Mouse (Mus musculus) thymus, adult 2 months (tissue): Measurements from ENCODE around the gene Haus2. TPM values are rescaled to one million over a fixed set of nuclear protein-coding genes. Genes with fewer than 3 reads are reported as not detected.

ENCODE experiments used
- DNase-seq: peaks from one replicate; pipeline ENCODE4 v3.0.0; 2021
- H3K27ac ChIP-seq: fragments of 200-500 bp; 2 replicates; pipeline ENCODE4 v1.5.1; 2012; ENCODE audit warnings: low read length, control low read depth; ENCODE audit not compliant: control insufficient read depth, insufficient read depth
- H3K27me3 ChIP-seq: fragments of 200-500 bp; 2 replicates; pipeline ENCODE4 v1.6.1; 2012; ENCODE audit warnings: mild to moderate bottlenecking, low read length, moderate library complexity, mixed read lengths; ENCODE audit not compliant: control insufficient read depth, insufficient read depth
- H3K36me3 ChIP-seq: fragments of 200-500 bp; 2 replicates; pipeline ENCODE4 v1.6.1; 2012; ENCODE audit warnings: mild to moderate bottlenecking, low read length, moderate library complexity; ENCODE audit not compliant: control insufficient read depth, insufficient read depth
- H3K4me1 ChIP-seq: fragments of 200-500 bp; replicated peaks from 2 replicates; pipeline ENCODE4 v1.6.1; 2012; ENCODE audit warnings: low read length; ENCODE audit not compliant: control insufficient read depth, insufficient read depth
- H3K4me3 ChIP-seq: fragments of 200-500 bp; 2 replicates; pipeline ENCODE4 v1.5.1; 2012; ENCODE audit warnings: mild to moderate bottlenecking, low read length, control low read depth, moderate library complexity; ENCODE audit not compliant: control insufficient read depth, insufficient read depth
- CTCF ChIP-seq: fragments of 200-500 bp; IDR thresholded peaks from 2 replicates; pipeline ENCODE4 v1.5.1; 2012; ENCODE audit warnings: mild to moderate bottlenecking, control low read depth, low read length, moderate library complexity, borderline replicate concordance; ENCODE audit not compliant: control insufficient read depth, poor library complexity, insufficient read depth; ENCODE audit errors: extremely low read depth
- POLR2A ChIP-seq: fragments of 200-500 bp; IDR thresholded peaks from 2 replicates; pipeline ENCODE4 v1.6.1; 2012; ENCODE audit warnings: mild to moderate bottlenecking, low read length, control low read depth, moderate library complexity; ENCODE audit not compliant: control insufficient read depth, poor library complexity, insufficient read depth; ENCODE audit errors: extremely low read depth
- WGBS: fragments of 180-500 bp; shearing (Covaris S2); methylation state at CpG from one replicate; pipeline ENCODE4 v1.1.7; 2018; 5-methylcytosine and 5-hydroxymethylcytosine counted together
- polyA plus RNA-seq: library from polyadenylated mRNA; depleted of rRNA; stranded (reverse); fragments of >200 nt; gene quantifications from 2 replicates; pipeline ENCODE4 v1.2.3, GENCODE M21; 2012

Haus2 gene
- polyA plus RNA-seq, 1 experiment, result 4.1 TPM

DNA sequence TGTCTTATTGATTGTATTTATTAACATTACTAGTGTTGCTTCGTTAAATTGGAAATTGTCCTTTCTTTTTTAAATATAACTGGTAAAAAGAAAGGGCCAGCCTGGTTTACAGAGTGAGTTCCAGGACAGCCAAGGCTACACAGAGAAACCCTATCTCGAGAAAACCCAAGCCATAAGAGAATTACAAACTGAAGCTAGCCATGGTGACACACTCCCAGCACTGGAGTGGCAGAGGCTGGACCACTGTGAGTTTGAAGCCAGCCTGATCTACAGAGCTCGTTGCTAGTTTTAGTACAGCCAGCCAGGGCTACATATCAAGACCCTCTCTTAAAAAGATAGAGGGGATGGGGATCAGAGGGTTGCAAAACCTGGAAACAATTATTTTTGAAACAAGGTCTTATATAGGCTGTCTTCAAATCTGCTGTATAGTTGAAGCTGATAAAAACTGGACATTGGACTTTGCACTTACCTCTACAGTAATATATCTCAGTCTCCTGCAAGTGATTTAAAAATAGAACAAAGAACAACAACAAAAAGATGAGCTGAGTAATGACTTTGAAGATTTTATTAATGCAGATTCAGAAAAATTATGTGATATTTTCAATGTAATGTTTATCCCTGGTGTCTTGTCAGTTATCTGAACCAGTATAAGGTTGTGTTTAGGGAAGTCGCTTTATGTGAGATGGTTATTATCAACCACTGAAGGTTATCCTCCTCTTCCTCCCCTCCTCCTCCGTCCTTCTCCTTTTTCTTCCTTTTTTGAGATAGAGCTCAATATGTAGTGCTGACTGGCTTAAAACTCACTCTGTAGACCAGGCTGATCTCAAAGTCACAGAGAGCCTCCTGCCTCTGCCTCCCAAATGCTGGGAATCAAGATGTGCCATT is 7.3 kb downstream of the Haus2 start:
- Histone ChIP-seq H3K36me3 (peaks cover 27% of the 10 kb centered on the region), H3K27ac (no peak overlapping the region), H3K4me3 (no peak overlapping the region), H3K27me3 (no peaks in the 10 kb centered on the region), H3K4me1 (no peaks in the 10 kb centered on the region)
- no peak for DNase-seq
- 90% methylated on average over 5 of the region's 5 CpGs for WGBS
- TF ChIP-seq CTCF (no peak), POLR2A (no peak)

DNA sequence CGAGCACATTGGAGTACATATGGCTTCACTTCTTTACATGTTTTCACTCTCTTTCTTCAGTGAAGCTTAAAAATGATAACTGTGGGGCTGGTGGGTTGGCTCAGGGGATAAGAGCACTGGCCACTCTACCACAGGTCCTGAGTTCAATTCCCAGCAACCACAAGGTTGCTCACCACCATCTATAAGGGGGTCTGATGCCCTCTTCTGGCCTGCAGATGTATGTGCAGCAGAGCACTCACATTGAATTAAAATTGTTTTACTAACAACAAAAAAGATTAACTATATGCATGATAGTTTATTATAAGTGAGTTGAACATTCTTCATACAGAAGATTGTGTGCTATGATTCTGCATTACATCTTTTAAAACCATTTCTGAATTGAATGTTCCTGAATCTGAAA is 10.4 kb downstream of the Haus2 start:
- TF ChIP-seq POLR2A, result no peak
- no peak for TF ChIP-seq CTCF
- 100% methylated on average over 1 of the region's 1 CpGs for WGBS
- Histone ChIP-seq H3K27ac (no peak overlapping the region), H3K4me1 (no peaks in the 10 kb centered on the region), H3K4me3 (no peak overlapping the region), H3K27me3 (no peaks in the 10 kb centered on the region), H3K36me3 (peaks cover 21% of the 10 kb centered on the region)
- DNase-seq, result no peak

DNA sequence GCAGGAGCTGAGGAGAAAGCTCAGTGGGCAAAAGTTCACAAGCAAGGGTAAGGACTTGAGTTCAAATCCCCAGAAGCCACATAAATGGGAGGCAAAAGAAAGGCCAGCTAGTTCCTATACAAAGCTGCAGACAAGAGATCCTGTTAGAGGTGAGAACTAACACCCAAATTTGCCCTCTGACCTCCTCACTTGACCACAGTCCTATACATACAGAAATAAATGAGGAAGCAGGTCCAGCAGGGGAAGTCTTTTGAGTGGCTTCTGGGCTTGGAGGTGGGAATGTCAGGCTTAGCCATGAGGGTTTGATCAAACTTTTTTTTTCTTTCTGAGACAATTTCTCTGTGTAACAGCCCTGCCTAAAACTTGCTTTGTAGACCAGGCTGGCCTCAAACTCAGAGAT is 13.7 kb downstream of the Haus2 start:
- no peak for TF ChIP-seq POLR2A
- TF ChIP-seq CTCF, result no peak

DNA sequence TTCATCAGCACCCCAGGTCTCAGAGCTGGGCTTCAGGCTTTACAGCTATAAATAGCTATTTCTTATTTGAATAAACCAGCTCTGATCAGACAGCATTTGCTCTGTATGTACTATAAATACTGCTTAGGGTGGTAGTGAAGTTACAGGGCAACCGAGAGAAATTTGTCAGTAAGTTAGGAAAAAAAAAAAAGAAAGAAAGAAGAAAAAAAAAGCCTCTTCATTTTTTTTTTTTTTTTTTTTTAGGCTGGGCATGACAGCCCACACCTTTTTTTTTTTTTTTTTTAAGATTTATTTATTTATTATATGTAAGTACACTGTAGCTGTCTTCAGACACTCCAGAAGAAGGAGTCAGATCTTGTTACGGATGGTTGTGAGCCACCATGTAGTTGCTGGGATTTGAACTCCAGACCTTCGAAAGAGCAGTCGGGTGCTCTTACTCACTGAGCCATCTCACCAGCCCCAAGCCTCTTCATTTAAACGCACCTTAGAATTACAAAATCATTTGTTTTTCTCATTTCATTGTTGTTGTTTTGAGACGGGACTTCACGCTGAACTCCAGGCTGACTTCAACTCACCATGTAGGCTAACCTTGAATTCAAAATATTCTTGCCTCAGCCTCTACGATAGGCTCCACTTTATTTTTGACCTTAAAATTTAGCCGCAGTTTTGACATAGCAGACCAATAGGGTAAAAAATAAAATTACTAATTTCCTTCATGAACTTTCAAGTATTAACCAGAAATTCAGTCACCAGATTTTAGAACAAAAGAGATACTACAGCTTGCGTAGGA is 19.1 kb downstream of the Haus2 start:
- Histone ChIP-seq H3K36me3 (no peaks in the 10 kb centered on the region), H3K4me1 (peaks cover 5% of the 10 kb centered on the region; the same call in 1 of the 2 replicates)
- TF ChIP-seq CTCF (no peak), POLR2A (no peak)

More for the DNA sequence above, 13.7 kb downstream of the Haus2 start:
- Histone ChIP-seq H3K4me3 (no peak overlapping the region), H3K36me3 (peaks cover 16% of the 10 kb centered on the region), H3K4me1 (no peaks in the 10 kb centered on the region), H3K27ac (no peak overlapping the region), H3K27me3 (no peaks in the 10 kb centered on the region)
- DNase-seq, result no peak

GRCm38 (mm10) chr2:120628886-120629735 is 19.9 kb downstream of the Haus2 start, which contains the start of gene Stard9:
TSS of gene Stard9 (plus strand) at chr2:120629121.
- TF ChIP-seq POLR2A, result peak; percentile 49; the same call in 1 of the 2 replicates
- peak; percentile 73; the same call in 1 of the 2 replicates for TF ChIP-seq CTCF
- Histone ChIP-seq H3K4me1 (peaks cover 5% of the 10 kb centered on the region; the same call in 1 of the 2 replicates), H3K4me3 (peak within 1 kb of the TSS; percentile 52), H3K27me3 (no peaks in the 10 kb centered on the region), H3K27ac (no peak within 1 kb of the TSS), H3K36me3 (no peaks in the 10 kb centered on the region)
- DNase-seq, result peak; percentile 98
- WGBS, result 5% methylated on average over 36 of the region's 36 CpGs

More for the DNA sequence above, 19.1 kb downstream of the Haus2 start:
- Histone ChIP-seq H3K27ac (no peak overlapping the region), H3K27me3 (no peaks in the 10 kb centered on the region), H3K4me3 (no peak overlapping the region)
- DNase-seq, result no peak
- WGBS, result 24% methylated on average over 10 of the region's 10 CpGs
